Mouse (Mus musculus): Measurements from ENCODE around the gene Prl8a9. TPM values are rescaled to one million over a fixed set of nuclear protein-coding genes. Genes with fewer than 3 reads are reported as not detected.

The Prl8a9 gene
- total RNA-seq (2021): not detected
- long read RNA-seq: 0 reads

- DNase-seq (ENCODE audit: low spot score in 2 of 2): no peak
Measured at GRCm38 (mm10) chr13:27564506-27564905, at the start of gene Prl8a9. Prl8a9 (minus strand) TSS chr13:27564606.

GRCm38 (mm10) chr13:27610482-27610881, 46.1 kb upstream of the Prl8a9 start, which contains the start of gene Prl7b1:
Prl7b1 (minus strand) TSS chr13:27610582.
- no peak for DNase-seq (ENCODE audit: low spot score in 2 of 2)

- no peak for DNase-seq (ENCODE audit: low spot score in 2 of 2)
Measured at GRCm38 (mm10) chr13:27582071-27582470, 17.7 kb upstream of the Prl8a9 start, which contains the start of gene Prl8a1. Prl8a1 (minus strand) TSS chr13:27582171.

- no peak for DNase-seq (ENCODE audit: low spot score in 2 of 2)
Measured at GRCm38 (mm10) chr13:27553336-27553735, 11.1 kb downstream of the Prl8a9 start.

GRCm38 (mm10) chr13:27523156-27523555, 41.2 kb downstream of the Prl8a9 start:
- no peak for DNase-seq (ENCODE audit: low spot score in 2 of 2)

- no peak for DNase-seq (ENCODE audit: low spot score in 2 of 2)
Measured at GRCm38 (mm10) chr13:27513117-27513516, 51.3 kb downstream of the Prl8a9 start, which contains the start of gene Prl8a8. Prl8a8 (minus strand) TSS chr13:27513217.

Other genes with a start within 250 kb of the Prl8a9 start
- gene Prl8a2, start 218.9 kb downstream of the Prl8a9 start, total RNA-seq (2021): not detected
- not detected for gene Prl2b1, start 173.8 kb downstream of the Prl8a9 start, total RNA-seq (2021)
- gene Prl8a6, start 125.9 kb downstream of the Prl8a9 start, total RNA-seq (2021): not detected
- gene Prl8a8, start 51.4 kb downstream of the Prl8a9 start, total RNA-seq (2021): not detected
- not detected for gene Prl8a1, start 17.6 kb upstream of the Prl8a9 start, total RNA-seq (2021)
- not detected for gene Prl7b1, start 46.0 kb upstream of the Prl8a9 start, total RNA-seq (2021)
- not detected for gene Prl7a1, start 77.9 kb upstream of the Prl8a9 start, total RNA-seq (2021)
- gene Prl7a2, start 103.4 kb upstream of the Prl8a9 start, total RNA-seq (2021): not detected
- not detected for gene Prl7d1, start 152.1 kb upstream of the Prl8a9 start, total RNA-seq (2021)
- not detected for gene Prl7c1, start 216.2 kb upstream of the Prl8a9 start, total RNA-seq (2021)
- not detected for gene Prl2a1, start 237.0 kb upstream of the Prl8a9 start, total RNA-seq (2021)